33 mouse cellular contexts compared by ENCODE assay signal in genomic region chr15:100759286-100759685, GRCm38 (mm10).
"Had no signal": no experiment of that assay in that cellular context is flagged by ENCODE, and none has a peak within 500 bp of the region (broad histone marks: within the 10 kb centered on the region; RNA-seq: fewer than 3 reads in every experiment).

No protein-coding gene starts in this region.

- H3K27ac ChIP-seq: heart, embryonic 13.5 days; heart, embryonic 15.5 days; hindbrain, embryonic 10.5 days; hindbrain, embryonic 12.5 days; hindbrain, embryonic 13.5 days; hindbrain, embryonic 14.5 days; hindbrain, embryonic 15.5 days; hindbrain, postnatal 0 days; intestine, embryonic 15.5 days; kidney, embryonic 15.5 days; kidney, postnatal 0 days; layer of hippocampus, adult 2 months; left cerebral cortex, adult 2 months had no signal

- H3K9me3 ChIP-seq: heart, embryonic 12.5 days; heart, embryonic 13.5 days; heart, embryonic 15.5 days; hindbrain, embryonic 10.5 days; hindbrain, embryonic 12.5 days; hindbrain, embryonic 13.5 days; hindbrain, embryonic 15.5 days; intestine, embryonic 15.5 days; kidney, embryonic 15.5 days had no signal

- H3K4me3 ChIP-seq: heart, embryonic 12.5 days; heart, embryonic 13.5 days; heart, embryonic 15.5 days; hindbrain, embryonic 10.5 days; hindbrain, embryonic 12.5 days; hindbrain, embryonic 13.5 days; hindbrain, embryonic 15.5 days; intestine, embryonic 15.5 days; kidney, embryonic 15.5 days; layer of hippocampus, adult 2 months; left cerebral cortex, adult 2 months had no signal

- H3K27me3 ChIP-seq: hindbrain, embryonic 12.5 days; hindbrain, embryonic 13.5 days; hindbrain, embryonic 15.5 days had no signal

- ATAC-seq: hindbrain, embryonic 16.5 days; hindbrain, postnatal 0 days; inflammation-experienced regulatory T-cells, adult 6 months; intestine, embryonic 15.5 days; intestine, postnatal 0 days had no signal

- H3K9ac ChIP-seq: heart, embryonic 12.5 days; heart, embryonic 13.5 days; heart, embryonic 15.5 days; hindbrain, embryonic 12.5 days; hindbrain, embryonic 13.5 days; hindbrain, embryonic 14.5 days; hindbrain, embryonic 15.5 days; intestine, embryonic 15.5 days; kidney, embryonic 15.5 days had no signal

- H3K4me2 ChIP-seq: heart, embryonic 11.5 days; heart, embryonic 12.5 days; heart, embryonic 13.5 days; heart, embryonic 15.5 days; hindbrain, embryonic 12.5 days; hindbrain, embryonic 13.5 days; hindbrain, embryonic 14.5 days; hindbrain, embryonic 15.5 days; intestine, embryonic 15.5 days; kidney, embryonic 15.5 days had no signal

- H3K36me3 ChIP-seq: heart, embryonic 12.5 days; heart, embryonic 13.5 days; heart, embryonic 15.5 days; hindbrain, embryonic 10.5 days; hindbrain, embryonic 12.5 days; hindbrain, embryonic 13.5 days; hindbrain, embryonic 15.5 days; intestine, embryonic 15.5 days; kidney, embryonic 15.5 days had no signal

- DNase-seq: heart, postnatal 10 days; heart, postnatal 14 days; heart, postnatal 36 days; heart, postnatal 4 days; kidney, adult 11 months; kidney, adult 18-20 months; kidney, adult 2 months; kidney, adult 8-10 months; kidney, adult 9 months; kidney, postnatal 10 days; kidney, postnatal 14 days; kidney, postnatal 36 days; kidney, postnatal 4 days; layer of hippocampus, adult 9-11 months; layer of hippocampus, postnatal 36 days had no signal
